Mouse (Mus musculus) kidney, adult 18-20 months (tissue): ENCODE data around the gene Olfr1134.
"Not testable (repeated sequence)": the region's sequence is repeated elsewhere in the genome, so short reads cannot be mapped to it uniquely, and the experiment has no call there.

Source experiments
- DNase-seq: peaks from one replicate; pipeline ENCODE4 v3.0.0; 2021

Gene Olfr1134

GRCm38 (mm10) chr2:87658360-87658759, at the start of gene Olfr1134:
Olfr1134 (minus strand) TSS chr2:87658460.
- no peak for DNase-seq

GRCm38 (mm10) chr2:87693847-87694246, 35.6 kb upstream of the Olfr1134 start, which contains the start of gene Olfr1136:
Olfr1136 (minus strand) TSS chr2:87693947.
- DNase-seq, result no peak

GRCm38 (mm10) chr2:87673564-87673963, 15.3 kb upstream of the Olfr1134 start, which contains the start of gene Olfr1135:
Olfr1135 (minus strand) TSS chr2:87673664.
- DNase-seq, result no peak

GRCm38 (mm10) chr2:87647274-87647673, 11.0 kb downstream of the Olfr1134 start, which contains the start of gene Olfr1133:
Olfr1133 (minus strand) TSS chr2:87647374.
- DNase-seq, result no peak

- no peak for DNase-seq
Measured at GRCm38 (mm10) chr2:87642441-87642840, 15.8 kb downstream of the Olfr1134 start.

GRCm38 (mm10) chr2:87637435-87637834, 20.8 kb downstream of the Olfr1134 start, which contains the start of gene Olfr1132:
Olfr1132 (minus strand) TSS chr2:87637535.
- DNase-seq, result no peak

GRCm38 (mm10) chr2:87626804-87627203, 31.5 kb downstream of the Olfr1134 start, which contains the start of gene Olfr1131:
Olfr1131 (plus strand) TSS chr2:87627104.
- DNase-seq, result no peak

GRCm38 (mm10) chr2:87605912-87606311, 52.3 kb downstream of the Olfr1134 start, which contains the start of gene Olfr1130:
Olfr1130 (plus strand) TSS chr2:87606212.
- DNase-seq, result not testable (repeated sequence)
